Mouse (Mus musculus) brain, embryonic 14.5 days (tissue): ENCODE measurements around the gene Nosip.

Experiments
- CTCF ChIP-seq: fragments of 200-500 bp; IDR thresholded peaks from 2 replicates; pipeline ENCODE4 v1.5.1; 2012; ENCODE audit warnings: inconsistent platforms, mild to moderate bottlenecking, moderate library complexity, borderline replicate concordance; ENCODE audit not compliant: insufficient read depth, insufficient read length; ENCODE audit errors: extremely low read depth
- POLR2A ChIP-seq: fragments of 200-500 bp; IDR thresholded peaks from 2 replicates; pipeline ENCODE4 v1.6.1; 2012; ENCODE audit warnings: mild to moderate bottlenecking, inconsistent platforms, borderline replicate concordance; ENCODE audit not compliant: poor library complexity, insufficient read depth, insufficient read length, severe bottlenecking; ENCODE audit errors: extremely low read depth

DNA sequence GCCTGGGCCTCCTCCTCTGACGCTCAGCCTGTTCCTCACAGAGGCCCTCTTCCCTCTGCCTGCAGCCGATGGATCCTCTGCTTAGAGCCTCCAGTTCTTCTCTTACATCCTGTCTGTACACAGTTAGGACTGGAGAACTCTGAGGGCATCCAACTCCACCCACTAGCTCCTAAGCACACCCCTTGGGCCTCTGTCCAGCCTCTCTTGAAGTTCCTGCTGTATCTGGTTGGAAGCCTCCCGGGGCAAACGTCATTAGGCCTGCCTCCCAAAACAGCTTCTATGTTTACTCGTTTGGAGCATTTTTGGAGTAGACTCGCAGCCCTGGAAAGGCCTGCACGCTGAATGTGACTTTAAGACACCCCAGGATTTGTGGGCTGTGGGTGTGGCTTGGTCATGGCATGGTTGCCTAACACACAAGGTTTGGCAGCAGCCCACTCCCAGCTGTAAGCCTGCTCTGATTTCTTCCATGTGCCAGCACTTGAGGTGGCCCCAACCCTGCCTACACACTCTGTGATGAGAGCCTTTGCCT is 41.5 kb downstream of the Nosip start, which contains the start of gene Fcgrt:
- TF ChIP-seq POLR2A = no peak
- no peak for TF ChIP-seq CTCF
